Mouse (Mus musculus) CD4-positive, CD25-positive, alpha-beta regulatory T cell, adult 4 months (primary cell): ENCODE results near the gene Supt6. TPM values are rescaled to one million over a fixed set of nuclear protein-coding genes. Genes with fewer than 3 reads are reported as not detected.
"Not testable (repeated sequence)": the region's sequence is repeated elsewhere in the genome, so short reads cannot be mapped to it uniquely, and the experiment has no call there.

Experiments
- ATAC-seq: one replicate; pipeline ENCODE4 v1.8.0; 2017
- polyA plus RNA-seq, 2 experiments: library from polyadenylated mRNA; unstranded; fragments of 100-300 nt; shearing (Covaris generic); gene quantifications; one replicate each; pipeline ENCODE4 v1.2.1; 2017

Gene Supt6
- polyA plus RNA-seq, 2 experiments from 2014 or later, result 18.2 to 32.4 TPM

DNA sequence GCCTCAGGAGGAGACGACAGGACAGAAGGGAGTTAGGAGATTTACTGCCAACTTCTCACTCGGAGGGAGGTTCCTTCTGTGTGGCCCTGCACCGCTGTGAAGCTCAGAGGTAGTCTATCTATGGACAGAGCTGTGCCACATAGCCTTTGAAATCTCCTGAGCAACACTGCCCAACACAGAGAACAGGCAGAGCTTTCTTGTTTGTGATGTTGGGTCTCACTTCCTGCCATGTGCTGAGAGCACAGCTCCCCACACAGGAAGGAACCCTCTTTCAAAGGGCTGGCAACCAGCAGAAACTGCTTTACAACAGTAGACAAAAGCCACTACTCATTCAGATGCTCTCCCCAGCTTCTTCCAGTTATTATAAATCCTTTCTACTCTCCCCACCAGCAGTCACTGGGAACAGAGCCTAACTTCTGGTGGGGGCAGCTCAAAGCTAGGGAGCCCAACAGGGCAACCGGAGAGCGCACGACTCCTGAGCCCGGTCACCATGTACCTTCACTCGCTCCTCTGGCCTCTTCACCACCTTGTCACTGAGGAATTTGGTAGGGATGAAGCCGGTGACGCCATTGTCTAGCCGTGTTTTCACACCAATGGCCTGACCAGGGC lies 30.0 kb downstream of the Supt6 start:
- no peak for ATAC-seq

DNA sequence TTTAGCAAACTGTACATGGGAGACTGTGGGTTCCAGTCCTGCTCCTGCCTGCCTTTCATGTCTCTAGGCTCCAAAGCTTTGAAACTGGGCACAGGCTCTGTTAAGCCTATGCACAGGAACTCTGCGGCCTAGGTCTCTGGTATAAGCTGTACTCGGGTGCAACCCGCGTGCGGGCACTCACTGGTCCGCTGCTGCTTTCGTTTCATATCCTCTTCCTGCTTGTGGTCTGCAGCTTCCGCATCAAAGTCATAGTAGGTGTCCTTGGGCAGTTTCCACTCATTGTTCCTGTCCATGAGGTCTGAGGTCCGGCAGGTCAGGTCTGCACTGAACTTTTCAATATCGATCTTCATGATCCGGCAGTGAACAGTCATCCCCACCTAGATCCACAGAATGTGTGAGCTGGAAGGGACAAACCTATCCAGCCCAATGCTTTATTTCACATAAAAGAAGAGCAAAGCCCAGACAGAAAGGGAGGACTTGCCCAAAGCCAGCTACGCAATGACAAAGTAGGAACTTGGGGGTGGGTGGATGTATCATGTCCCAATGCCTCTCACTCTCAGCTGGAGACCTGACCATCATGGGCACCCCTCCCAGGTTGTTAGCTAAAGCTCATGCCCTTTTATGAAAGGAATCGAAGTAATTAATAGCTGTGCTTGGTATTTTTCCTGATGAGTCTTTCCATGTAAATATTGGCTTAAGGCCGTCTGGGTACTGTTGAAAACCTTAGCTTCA lies 32.5 kb downstream of the Supt6 start:
- ATAC-seq, result no peak

DNA sequence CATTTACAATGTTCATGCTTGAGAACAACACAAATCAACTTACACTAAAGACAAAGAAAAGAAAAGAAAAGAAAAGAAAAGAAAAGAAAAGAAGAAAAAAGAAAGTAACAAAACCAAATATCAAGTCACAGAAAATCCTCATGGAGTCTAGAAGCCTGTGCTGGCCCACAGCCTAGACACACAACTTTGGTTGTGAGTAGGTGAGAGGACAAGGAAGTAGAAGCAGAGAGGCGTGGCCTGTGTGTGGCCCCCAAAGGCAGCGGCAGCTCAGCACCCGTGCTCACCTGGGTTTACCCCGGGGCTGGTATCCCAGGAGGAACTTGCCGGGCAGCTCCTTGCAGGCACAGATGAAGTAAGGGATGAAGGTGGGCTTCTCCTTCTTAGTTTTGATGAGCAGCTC lies 34.3 kb downstream of the Supt6 start:
- no peak for ATAC-seq

DNA sequence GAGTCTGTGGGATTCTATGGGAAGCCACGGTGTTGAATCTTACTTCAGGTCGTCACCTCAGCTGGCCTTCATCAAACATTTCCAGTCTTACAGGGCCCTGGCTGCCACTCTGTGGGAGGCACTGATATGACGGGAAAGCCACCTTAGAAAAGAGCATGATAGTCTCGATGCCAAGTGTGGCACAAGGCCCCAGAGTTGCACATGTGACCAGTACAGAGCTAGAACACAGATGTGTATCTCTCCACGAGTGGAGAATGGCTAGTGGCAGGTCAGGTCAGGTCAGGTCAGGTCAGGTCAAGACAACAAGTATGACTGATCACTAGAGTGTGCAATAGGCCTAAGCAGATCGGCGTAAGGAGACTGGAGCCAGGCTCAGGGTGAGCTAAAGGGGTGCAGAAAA lies 35.2 kb downstream of the Supt6 start:
- no peak for ATAC-seq

DNA sequence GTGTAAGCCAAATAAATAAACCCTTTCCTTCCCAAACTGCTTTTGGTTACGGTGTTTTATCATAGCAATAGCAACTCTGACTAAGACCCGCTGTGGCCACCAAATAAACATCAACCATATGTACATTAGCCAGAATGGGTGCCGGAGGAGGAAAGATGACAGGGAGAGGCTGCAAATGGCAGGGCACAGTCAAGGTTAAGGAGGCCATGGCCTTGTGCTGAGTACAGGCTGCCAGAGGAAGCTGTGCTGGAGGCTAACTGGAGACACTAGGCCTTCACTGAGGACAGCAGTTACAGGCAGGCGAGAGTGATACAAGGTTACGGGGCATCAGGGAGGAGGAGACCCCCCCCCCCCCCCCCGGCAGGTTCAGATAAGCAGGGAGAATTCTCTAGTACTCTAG lies 35.9 kb downstream of the Supt6 start:
- ATAC-seq, result no peak

DNA sequence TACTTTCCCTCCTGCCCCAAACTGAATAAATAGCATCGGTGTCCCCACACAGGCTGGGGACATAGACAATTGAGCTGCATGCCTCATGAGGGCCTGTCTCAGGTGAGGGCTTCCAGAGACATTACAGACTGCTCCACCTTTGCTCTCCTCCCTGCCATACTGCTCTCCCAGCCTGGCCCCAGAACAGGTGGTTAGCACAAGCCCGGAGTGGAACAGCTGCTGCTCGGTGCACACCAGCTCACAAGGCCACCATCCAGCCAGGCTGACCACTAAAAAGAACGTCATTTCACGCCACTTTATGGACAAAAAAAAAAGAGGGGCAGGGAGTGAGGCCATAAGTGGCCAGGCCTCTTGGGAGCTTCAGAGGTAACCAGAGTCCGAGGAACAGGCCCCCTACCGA lies 38.6 kb downstream of the Supt6 start:
- ATAC-seq, result no peak

DNA sequence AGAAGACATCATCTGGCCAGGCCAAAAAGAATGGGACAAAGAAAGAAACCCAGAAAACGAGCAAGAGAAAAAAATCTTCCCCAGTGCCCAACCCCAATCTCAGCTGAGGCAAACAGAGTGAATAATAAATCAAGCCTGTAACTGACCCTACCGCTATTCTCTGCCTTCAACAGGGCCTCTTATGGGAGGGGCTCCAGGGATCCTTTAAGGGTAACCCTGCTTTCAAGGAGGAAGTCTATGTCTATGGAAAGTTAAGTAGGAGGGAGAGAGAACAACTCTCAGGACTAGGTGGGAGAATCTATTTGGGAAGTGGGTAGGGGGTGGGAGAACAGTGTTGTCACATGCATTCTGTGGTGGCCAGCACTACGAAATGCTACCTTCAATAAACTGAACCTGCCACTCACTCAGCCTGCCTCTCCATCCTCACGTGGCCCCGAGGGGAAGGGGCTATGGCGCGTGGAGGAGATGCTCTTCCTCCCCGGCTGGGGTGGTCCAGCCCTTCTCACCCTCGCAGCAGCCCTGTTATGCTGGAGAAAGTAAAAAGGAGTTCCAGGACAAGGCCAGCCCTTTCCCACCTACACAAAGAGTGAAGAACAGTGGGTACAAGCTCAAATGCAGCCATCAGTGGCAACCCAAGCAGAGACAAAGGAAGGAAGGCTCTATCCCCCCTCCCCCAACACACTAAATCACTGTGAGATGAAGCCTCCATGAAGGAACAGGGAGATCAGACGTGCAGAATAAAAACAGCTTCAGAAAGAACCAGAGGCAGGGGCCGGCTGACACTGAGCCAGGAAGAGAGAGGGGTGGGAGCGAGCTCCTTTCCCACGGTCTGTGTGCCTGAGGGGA lies 40.2 kb downstream of the Supt6 start:
- no peak for ATAC-seq

DNA sequence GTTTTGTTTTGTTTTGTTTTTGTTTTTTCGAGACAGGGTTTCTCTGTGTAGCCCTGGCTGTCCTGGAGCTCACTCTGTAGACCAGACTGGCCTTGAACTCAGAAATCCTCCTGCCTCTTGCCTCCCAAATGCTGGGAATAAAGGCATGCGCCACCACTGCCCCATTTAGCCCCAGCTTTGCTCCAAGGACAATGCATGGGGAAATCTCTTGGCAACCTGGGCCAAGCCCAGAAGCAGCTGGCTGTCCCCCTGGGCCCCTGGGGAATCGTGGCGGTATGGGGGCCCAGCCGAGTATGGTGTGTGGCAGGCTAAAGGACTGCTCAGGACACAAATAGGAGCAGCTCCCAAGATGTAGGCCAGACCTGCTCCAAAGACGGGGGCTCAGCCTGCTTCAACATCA lies 41.5 kb downstream of the Supt6 start:
- ATAC-seq, result no peak

DNA sequence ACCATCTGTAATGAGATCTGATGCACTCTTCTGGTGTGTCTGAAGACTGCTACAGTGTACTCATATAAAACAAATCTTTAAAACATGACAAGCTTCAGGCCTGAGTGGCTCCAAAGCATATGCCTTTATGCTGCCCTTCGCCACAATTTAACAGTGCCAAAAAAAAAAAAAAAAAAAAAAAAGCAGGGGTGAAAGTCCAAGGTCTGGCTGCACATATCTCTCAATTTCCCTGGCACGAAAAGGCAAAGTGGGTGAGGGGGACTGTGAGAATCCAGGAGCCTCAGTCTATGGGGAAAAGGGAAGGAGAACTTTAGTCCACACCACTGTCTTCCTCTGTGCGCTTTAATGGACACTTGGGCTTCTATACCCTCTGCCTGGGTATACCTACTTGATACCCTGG lies 43.4 kb downstream of the Supt6 start:
- no peak for ATAC-seq

DNA sequence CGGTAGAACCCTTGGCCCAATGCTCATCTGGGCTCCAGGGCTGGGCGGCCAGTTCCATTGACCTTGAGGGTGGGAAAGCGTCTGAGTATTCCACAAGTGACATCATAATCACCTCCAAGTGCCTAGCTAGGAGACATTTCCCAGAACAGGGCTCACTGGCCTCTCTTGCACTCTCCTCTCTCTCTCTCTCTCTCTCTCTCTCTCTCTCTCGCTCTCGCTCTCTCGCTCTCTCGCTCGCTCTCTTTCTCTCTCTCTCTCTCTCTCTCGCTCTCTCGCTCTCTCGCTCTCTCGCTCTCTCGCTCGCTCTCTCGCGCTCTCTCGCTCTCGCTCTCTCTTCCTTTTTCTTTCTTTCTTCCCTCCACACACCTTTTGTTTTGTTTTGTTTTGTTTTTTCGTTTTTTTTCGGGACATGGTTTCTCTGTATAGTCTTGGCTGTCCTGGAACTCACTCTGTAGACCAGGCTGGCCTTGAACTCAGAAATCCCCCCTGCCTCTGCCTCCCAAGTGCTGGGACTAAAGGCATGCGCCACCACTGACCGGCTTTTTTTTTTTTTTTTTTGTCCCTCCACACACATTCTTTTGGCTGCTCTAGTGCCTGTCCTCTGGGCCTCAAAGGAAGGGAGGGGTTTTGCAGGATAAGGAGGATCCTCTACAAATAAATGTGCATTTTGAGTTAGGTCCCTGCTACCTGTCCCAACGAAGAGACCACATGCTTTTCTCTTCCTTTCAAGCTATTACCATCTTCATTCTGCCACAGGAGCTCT lies 50.5 kb downstream of the Supt6 start:
- no peak for ATAC-seq

DNA sequence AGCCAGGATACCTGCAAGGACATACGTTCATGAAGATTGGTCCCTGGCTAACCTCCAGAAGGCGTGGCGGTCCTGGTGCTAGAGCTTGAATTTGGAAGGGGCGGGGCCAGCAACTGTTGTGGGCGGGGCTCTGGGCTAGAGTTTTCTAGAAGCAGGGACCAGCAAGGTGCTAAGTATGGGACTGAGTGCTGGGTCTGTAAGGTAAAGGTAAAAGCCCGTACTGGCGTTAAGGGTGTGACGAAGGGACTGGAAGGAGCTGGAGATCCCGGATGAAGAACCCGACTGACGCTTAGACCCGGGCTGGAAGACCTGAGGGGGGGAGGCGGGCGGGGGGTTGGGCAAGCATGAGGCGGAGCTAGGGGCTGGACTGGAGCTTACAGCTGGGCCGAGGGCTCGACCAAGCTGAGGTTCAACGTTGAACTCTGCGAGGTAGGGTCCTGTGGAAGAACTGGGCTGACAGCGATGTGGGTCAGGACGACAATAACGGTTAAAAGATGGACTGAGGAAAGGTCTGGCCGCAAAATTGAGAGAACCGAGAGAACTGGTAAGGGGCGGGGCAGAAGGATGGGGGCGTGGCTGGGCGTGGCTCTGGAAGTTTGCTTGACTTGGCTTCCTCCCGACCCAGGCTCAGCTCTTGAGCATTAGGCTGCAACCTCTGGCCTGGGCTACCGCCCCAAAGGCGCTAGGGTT lies 51.2 kb downstream of the Supt6 start:
- peak; percentile 23 for ATAC-seq

DNA sequence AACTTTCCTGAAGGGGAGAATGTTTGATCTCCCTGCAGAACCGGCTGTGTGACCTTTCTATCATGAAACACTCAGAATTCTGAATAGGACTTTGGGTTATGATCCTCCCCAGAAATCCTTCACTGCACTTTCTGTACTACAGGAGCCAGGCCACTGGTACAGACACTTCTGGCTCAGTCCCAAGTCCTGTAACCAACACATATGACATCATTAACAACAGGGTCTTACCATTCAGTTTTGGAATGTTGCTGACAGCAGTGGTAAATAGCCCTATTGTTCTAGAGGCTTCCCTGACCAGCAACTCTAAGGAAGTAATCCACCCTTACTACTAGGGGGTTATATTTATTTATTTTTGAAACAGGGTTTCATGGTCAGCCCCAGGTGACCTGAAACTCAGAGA lies 52.7 kb downstream of the Supt6 start, which contains the start of gene Proca1:
Proca1 (plus strand) TSS at position 280 of the 400 bp plus-strand sequence.
- no peak for ATAC-seq

DNA sequence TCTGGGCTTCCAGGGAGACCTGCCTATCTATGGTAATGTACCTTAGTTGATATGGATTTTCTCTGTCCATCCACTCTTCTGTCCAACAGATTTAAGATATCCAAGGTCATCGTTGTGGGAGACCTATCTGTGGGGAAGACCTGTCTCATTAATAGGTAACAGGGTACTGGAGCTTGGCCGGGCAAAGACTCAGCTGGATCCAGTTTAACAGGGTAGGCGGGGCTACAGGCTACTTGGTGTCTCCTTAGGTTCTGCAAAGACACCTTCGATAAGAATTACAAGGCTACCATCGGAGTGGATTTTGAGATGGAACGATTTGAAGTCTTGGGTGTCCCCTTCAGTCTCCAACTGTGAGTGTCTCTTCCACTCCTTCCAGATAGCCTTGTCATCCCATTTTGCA lies 55.7 kb downstream of the Supt6 start:
- ATAC-seq, result no peak

DNA sequence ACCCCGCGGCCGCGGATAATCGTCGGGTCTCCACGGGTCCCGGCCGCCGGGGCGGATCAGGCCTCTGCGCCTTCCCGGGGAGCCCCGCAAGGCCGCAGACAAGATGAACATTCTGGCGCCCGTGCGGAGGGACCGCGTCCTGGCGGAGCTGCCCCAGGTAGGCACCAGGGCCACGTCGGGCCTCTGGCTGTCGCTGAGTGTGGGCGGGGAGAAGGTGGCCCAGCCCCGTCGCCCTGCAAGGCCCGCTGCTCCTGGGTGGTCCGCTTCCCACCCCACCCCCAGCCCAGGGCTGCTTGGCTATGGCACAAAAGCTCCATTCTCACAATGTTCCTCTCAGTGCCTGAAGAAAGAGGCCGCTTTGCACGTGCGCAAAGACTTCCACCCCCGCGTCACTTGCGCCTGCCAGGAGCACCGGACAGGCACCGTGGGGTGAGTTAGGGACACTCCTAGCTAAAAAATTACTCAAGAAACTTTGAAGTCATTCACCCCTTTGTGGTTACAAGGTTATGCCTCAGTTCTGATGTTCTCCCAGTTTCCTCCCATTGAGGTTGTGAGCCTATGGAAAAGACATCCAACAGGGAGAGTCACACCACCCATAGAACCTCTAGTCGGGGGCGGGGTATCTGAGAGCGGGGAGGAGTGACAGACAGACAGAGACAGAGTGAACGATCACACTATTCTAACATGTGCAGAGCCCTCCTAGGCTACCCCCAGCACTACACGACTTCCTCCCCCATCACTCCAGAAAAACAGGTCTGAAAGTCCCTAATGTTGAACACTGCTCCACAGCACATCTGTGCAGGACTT lies 56.4 kb downstream of the Supt6 start:
- no peak for ATAC-seq

DNA sequence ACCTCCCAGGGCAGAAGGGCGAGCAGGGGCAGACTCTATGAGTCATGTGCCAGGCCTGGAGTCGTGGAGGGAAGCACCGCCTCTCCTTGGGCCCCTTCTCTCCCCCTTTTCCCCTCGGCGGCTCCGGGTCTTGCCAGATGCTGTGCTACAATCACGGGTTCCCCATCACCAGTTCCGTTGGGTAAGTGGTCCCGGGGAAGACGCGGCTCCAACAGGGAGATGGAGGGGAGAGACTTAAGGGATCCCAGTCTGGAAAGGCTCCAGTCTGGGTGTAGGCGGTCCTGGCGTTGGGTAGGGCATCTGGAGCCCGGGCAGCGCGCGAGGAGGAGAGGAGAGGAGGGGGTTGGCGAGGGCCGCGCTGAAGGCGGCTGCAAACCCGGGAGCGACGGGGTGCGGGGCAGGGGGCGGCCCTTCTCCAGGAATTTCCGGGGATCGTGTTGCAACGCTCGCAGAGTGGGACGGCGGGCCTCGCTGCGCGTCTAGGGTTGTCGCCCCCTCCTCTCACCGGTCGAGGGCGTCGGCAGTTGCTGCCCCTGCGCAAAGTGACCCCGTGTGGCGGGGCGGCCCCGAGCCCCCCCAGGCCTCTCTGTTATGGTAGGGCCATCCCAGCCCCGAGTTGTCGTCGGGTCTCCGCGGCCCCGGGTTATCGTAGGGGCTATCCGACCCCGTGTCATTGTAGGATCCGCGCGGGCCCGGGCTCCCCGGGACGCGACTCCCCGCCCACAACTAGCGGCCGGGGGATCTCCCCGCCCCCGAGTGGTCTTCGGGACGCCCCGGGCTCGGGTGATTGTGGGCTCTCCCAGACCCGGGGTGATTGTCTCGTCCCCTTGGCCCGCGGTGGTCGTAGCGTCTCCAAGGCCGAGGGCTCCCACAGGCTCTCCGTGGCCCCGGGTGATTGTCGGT lies 57.2 kb downstream of the Supt6 start, which contains the start of gene Rab34:
Rab34 (plus strand) TSS at position 100 of the 903 bp plus-strand sequence.
- ATAC-seq, result peak; percentile 29

DNA sequence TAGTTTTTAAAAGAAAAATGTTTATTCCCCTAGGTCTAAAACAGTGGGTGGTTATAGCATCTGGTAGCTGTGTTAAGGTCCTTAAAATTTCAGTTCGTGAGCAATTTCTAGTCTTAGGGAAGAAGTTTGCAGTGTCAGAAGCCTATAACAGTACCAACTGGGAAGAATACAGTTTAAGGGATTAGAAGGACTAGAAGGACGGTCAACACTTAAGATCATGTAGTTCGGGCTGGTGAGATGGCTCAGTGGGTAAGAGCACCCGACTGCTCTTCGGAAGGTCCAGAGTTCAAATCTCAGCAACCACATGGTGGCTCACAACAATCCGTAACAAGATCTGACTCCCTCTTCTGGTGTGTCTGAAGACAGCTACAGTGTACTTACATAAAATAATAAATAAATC lies 61.1 kb downstream of the Supt6 start:
- not testable (repeated sequence) for ATAC-seq

DNA sequence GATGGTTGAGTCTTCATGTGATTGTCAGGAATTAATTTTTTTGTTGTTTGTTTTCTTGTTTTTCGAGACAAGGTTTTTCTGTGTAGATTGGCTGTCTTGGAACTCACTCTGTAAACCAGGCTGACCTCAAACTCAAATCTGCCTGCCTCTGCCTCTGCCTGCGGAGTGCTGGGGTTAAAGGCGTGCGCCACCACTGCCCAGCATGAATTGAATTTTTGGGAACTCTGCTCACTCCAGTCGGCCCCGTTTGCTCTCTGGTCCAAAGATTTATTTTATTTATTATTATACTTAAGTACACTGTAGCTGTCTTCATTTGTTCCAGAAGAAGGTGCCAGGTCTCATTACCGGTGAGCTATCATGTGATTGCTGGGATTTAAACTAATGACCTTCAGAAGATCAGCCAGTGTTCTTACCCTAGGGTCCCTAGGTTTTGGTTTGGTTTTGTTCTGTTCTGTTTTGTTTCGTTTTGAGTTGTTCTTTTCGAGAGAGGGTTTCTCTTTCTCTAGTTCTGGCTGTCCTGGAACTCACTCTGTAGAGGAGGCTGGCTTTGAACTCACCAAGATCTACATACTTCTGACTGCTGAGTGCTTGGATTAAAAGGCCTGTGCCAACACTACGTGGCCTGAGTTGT lies 61.8 kb downstream of the Supt6 start:
- no peak for ATAC-seq

DNA sequence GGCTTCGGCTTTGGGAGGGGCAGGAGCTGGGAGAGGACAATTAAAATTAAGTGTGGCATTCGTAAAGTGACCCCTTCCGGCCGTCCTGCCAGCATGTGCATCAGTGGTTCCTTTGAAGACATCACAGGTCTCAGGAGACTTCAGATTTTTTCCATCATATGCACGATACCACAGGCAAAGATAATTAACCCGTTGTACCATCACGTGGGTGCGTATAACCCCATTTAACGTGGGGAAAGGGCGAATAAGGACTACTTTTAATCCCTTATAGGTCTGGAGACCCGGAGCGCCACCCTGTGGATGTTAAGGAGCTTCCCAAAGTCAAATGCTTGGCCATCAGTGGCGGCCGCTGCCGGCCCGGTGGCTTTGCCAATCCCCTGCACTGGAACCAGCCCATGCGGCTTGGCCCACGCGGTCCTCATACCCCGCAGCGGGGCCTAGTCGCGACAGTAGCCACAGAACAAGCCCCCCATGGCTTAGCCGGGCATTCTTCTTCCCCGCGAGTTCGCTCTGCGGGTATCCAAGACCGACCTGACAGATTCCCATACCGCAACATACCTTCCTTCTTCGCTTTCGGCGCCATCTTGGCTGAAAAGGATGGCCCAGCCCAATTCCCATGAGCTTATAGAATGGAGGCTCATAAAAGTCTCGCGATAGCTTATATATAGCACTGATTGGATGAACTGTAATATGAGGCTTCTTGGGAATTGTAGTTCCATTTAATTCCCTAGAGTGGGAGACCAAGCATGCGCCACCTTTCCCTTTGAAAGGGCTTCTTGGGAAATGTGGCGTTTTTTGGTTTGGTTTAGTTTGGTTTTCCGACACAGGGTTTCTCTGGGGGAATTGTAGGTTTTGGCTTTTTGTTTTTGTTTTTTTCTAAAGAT lies 62.6 kb downstream of the Supt6 start, which contains the start of gene Rpl23a:
Rpl23a (minus strand) TSS at position 624 of the 884 bp plus-strand sequence.
- ATAC-seq, result peak; percentile 96
